Mouse (Mus musculus) intestine, embryonic 14.5 days (tissue): ENCODE results near the gene Ikbip. TPM values are rescaled to one million over a fixed set of nuclear protein-coding genes. Genes with fewer than 3 reads are reported as not detected.

Experiments
- ATAC-seq: fragments of 200-750 bp; cut with Nextera tagmentation; replicated peaks from 2 replicates; pipeline ENCODE4 v1.8.0; 2017; ENCODE audit warnings: low read depth, moderate number of reproducible peaks, moderate TSS enrichment, moderate library complexity; ENCODE audit not compliant: low FRiP score, low TSS enrichment
- DNase-seq: peaks from one replicate; pipeline ENCODE4 v3.0.0-alpha.2; 2018; ENCODE audit warnings: low spot score
- H3K27ac ChIP-seq: fragments of 300-500 bp; sonication (generic); 2 replicates; pipeline ENCODE4 v1.5.1; 2014; ENCODE audit warnings: low read depth, mild to moderate bottlenecking, control low read depth
- H3K27me3 ChIP-seq: fragments of 300-500 bp; sonication (generic); replicated peaks from 2 replicates; pipeline ENCODE4 v1.6.1; 2014; ENCODE audit warnings: low read length, control low read depth; ENCODE audit not compliant: control insufficient read depth, insufficient read depth
- H3K36me3 ChIP-seq: fragments of 300-500 bp; sonication (generic); 2 replicates; pipeline ENCODE4 v1.6.1; 2014; ENCODE audit warnings: low read length, control low read depth; ENCODE audit not compliant: control insufficient read depth, insufficient read depth
- H3K4me1 ChIP-seq: fragments of 300-500 bp; sonication (generic); replicated peaks from 2 replicates; pipeline ENCODE4 v1.6.1; 2014; ENCODE audit warnings: low read length, control low read depth, mixed read lengths; ENCODE audit not compliant: control insufficient read depth, insufficient read depth
- H3K4me2 ChIP-seq: fragments of 300-500 bp; sonication (generic); 2 replicates; pipeline ENCODE4 v1.6.1; 2014; ENCODE audit warnings: low read length
- H3K4me3 ChIP-seq: fragments of 300-500 bp; sonication (generic); 2 replicates; pipeline ENCODE4 v1.5.1; 2014; ENCODE audit warnings: low read depth, low read length, control low read depth, mixed read lengths
- H3K9ac ChIP-seq: fragments of 300-500 bp; sonication (generic); 2 replicates; pipeline ENCODE4 v1.6.1; 2014; ENCODE audit warnings: mild to moderate bottlenecking, low read length
- H3K9me3 ChIP-seq: fragments of 300-500 bp; sonication (generic); 2 replicates; pipeline ENCODE4 v1.6.1; 2016; ENCODE audit warnings: low read length, control low read depth; ENCODE audit not compliant: control insufficient read depth
- WGBS: fragments of 180-500 bp; shearing (Covaris S2); extraction: QIAGEN DNeasy Blood & Tissue Kit; methylation state at CpG from one replicate; pipeline ENCODE4 v1.1.7; 2014; 5-methylcytosine and 5-hydroxymethylcytosine counted together
- polyA plus RNA-seq: library from polyadenylated mRNA; unstranded; fragments of >200 nt; fragmentation: Nextera tagmentation; extraction: Ambion mirVana; gene quantifications from 2 replicates; pipeline ENCODE4 v1.2.1, GENCODE M21; 2014

Ikbip gene
- polyA plus RNA-seq, 1 experiment from 2014 or later, result 37.2 TPM

- Histone ChIP-seq H3K9ac (no peak overlapping the region), H3K4me2 (no peak overlapping the region), H3K27ac (no peak overlapping the region), H3K9me3 (no peaks in the 10 kb centered on the region), H3K4me3 (no peak overlapping the region), H3K27me3 (no peaks in the 10 kb centered on the region), H3K4me1 (no peaks in the 10 kb centered on the region), H3K36me3 (peaks cover 19% of the 10 kb centered on the region)
- WGBS, result 95% methylated on average over 25 of the region's 25 CpGs
- no peak for ATAC-seq
- DNase-seq, result no peak
These were observed 19.2 kb downstream of the Ikbip start for GRCm38 (mm10) chr10:91101936-91102335.

GRCm38 (mm10) chr10:91102799-91103590 lies 20.3 kb downstream of the Ikbip start:
- Histone ChIP-seq H3K9me3 (no peaks in the 10 kb centered on the region), H3K9ac (no peak overlapping the region), H3K4me3 (no peak overlapping the region), H3K4me2 (no peak overlapping the region), H3K27me3 (no peaks in the 10 kb centered on the region), H3K36me3 (peaks cover 14% of the 10 kb centered on the region), H3K27ac (no peak overlapping the region), H3K4me1 (no peaks in the 10 kb centered on the region)
- 91% methylated on average over 14 of the region's 14 CpGs for WGBS
- ATAC-seq, result no peak
- DNase-seq, result no peak

GRCm38 (mm10) chr10:91105981-91106380 lies 23.2 kb downstream of the Ikbip start:
- Histone ChIP-seq H3K27ac (no peak overlapping the region), H3K4me3 (no peak overlapping the region), H3K4me1 (no peaks in the 10 kb centered on the region), H3K27me3 (no peaks in the 10 kb centered on the region), H3K9me3 (no peaks in the 10 kb centered on the region), H3K9ac (no peak overlapping the region), H3K4me2 (no peak overlapping the region), H3K36me3 (peaks cover 8% of the 10 kb centered on the region; the same call in 1 of the 2 replicates)
- ATAC-seq (no peak), DNase-seq (no peak)
- WGBS, result 80% methylated on average over 3 of the region's 3 CpGs

- H3K27me3 ChIP-seq, result no peaks in the 10 kb centered on the region
- H3K4me3 ChIP-seq, result no peak overlapping the region
- 67% methylated on average over 4 of the region's 4 CpGs for WGBS
- no peak for DNase-seq
- peaks cover 18% of the 10 kb centered on the region for H3K36me3 ChIP-seq
- H3K4me2 ChIP-seq, result no peak overlapping the region
- H3K27ac ChIP-seq, result no peak overlapping the region
- ATAC-seq, result no peak
- H3K4me1 ChIP-seq, result no peaks in the 10 kb centered on the region
- peaks cover 3% of the 10 kb centered on the region; the same call in 1 of the 2 replicates for H3K9me3 ChIP-seq
- no peak overlapping the region for H3K9ac ChIP-seq
These were observed 27.1 kb downstream of the Ikbip start for GRCm38 (mm10) chr10:91109841-91110240.

- H3K4me3 ChIP-seq, result no peak overlapping the region
- no peak for ATAC-seq
- 93% methylated on average over 12 of the region's 12 CpGs for whole genome bisulfite sequencing
- DNase-seq, result no peak
- H3K27me3 ChIP-seq, result no peaks in the 10 kb centered on the region
- peaks cover 2% of the 10 kb centered on the region; the same call in 1 of the 2 replicates for H3K4me1 ChIP-seq
- no peak overlapping the region for H3K9ac ChIP-seq
- no peak overlapping the region for H3K4me2 ChIP-seq
- H3K27ac ChIP-seq, result no peak overlapping the region
- peaks cover 3% of the 10 kb centered on the region; the same call in 1 of the 2 replicates for H3K9me3 ChIP-seq
- peaks cover 87% of the 10 kb centered on the region for H3K36me3 ChIP-seq
These were observed 34.2 kb downstream of the Ikbip start for GRCm38 (mm10) chr10:91116958-91117357.

GRCm38 (mm10) chr10:91122646-91123045 lies 39.9 kb downstream of the Ikbip start:
- Histone ChIP-seq H3K27me3 (no peaks in the 10 kb centered on the region), H3K36me3 (peaks cover 49% of the 10 kb centered on the region), H3K9me3 (no peaks in the 10 kb centered on the region), H3K4me1 (peaks cover 12% of the 10 kb centered on the region), H3K4me2 (peak overlapping the region; percentile 60), H3K9ac (peak overlapping the region; percentile 97), H3K4me3 (peak overlapping the region; percentile 98), H3K27ac (no peak overlapping the region)
- no peak for ATAC-seq
- no peak for DNase-seq
- 32% methylated on average over 6 of the region's 6 CpGs for WGBS

- under 1% methylated on average over 44 of the region's 44 CpGs for WGBS
- ATAC-seq, result peak; percentile 62
- peaks cover 12% of the 10 kb centered on the region for H3K4me1 ChIP-seq
- H3K36me3 ChIP-seq, result peaks cover 42% of the 10 kb centered on the region
- H3K9ac ChIP-seq, result peak overlapping the region; percentile 97
- peak overlapping the region; percentile 60 for H3K4me2 ChIP-seq
- H3K9me3 ChIP-seq, result no peaks in the 10 kb centered on the region
- peak overlapping the region; percentile 98 for H3K4me3 ChIP-seq
- peak overlapping the region; percentile 89 for H3K27ac ChIP-seq
- no peaks in the 10 kb centered on the region for H3K27me3 ChIP-seq
- DNase-seq, result no peak
These were observed 40.6 kb downstream of the Ikbip start for GRCm38 (mm10) chr10:91123281-91123827.

- H3K9ac ChIP-seq, result peak within 1 kb of the TSS; percentile 97
- DNase-seq, result peak; percentile 98
- no peaks in the 10 kb centered on the region for H3K9me3 ChIP-seq
- peaks cover 12% of the 10 kb centered on the region for H3K4me1 ChIP-seq
- peak; percentile 99 for ATAC-seq
- H3K27ac ChIP-seq, result peak within 1 kb of the TSS; percentile 89
- WGBS, result 10% methylated on average over 57 of the region's 59 CpGs
- peak within 1 kb of the TSS; percentile 98 for H3K4me3 ChIP-seq
- no peaks in the 10 kb centered on the region for H3K27me3 ChIP-seq
- peaks cover 34% of the 10 kb centered on the region for H3K36me3 ChIP-seq
- peak within 1 kb of the TSS; percentile 60 for H3K4me2 ChIP-seq
These were observed 41.4 kb downstream of the Ikbip start, which contains the start of gene Slc25a3 for GRCm38 (mm10) chr10:91123828-91124822. TSS of gene Slc25a3 (minus strand) at chr10:91124059.
